7 mouse cellular contexts compared by ENCODE assay signal in genomic region chr3:88254268-88254926, GRCm38 (mm10). TPM values are rescaled to one million over a fixed set of nuclear protein-coding genes. Genes with fewer than 3 reads are reported as not detected.
DNase-seq lines count a peak whose midpoint lies in the region; ATAC-seq lines count a peak whose summit lies in the region.

TSS of gene Rhbg (minus strand) at chr3:88254709.

- no peaks in the 10 kb centered on the region for H3K36me3 ChIP-seq in embryonic facial prominence, embryonic 12.5 days
- no peaks in the 10 kb centered on the region for H3K36me3 ChIP-seq in hindbrain, embryonic 13.5 days
- H3K36me3 ChIP-seq in limb, embryonic 15.5 days = no peaks in the 10 kb centered on the region
- no peaks in the 10 kb centered on the region for H3K36me3 ChIP-seq in midbrain, embryonic 14.5 days (ENCODE audit: control insufficient read depth, insufficient read depth, low read length)

- ATAC-seq in embryonic facial prominence, embryonic 12.5 days (ENCODE audit: insufficient number of reproducible peaks, insufficient read depth, low FRiP score, low TSS enrichment) = no peak
- no peak for ATAC-seq in hindbrain, embryonic 13.5 days (ENCODE audit: low FRiP score)
- no peak for ATAC-seq in limb, embryonic 15.5 days (ENCODE audit: insufficient number of reproducible peaks, low FRiP score, low TSS enrichment, low read depth)
- no peak for ATAC-seq in midbrain, embryonic 14.5 days (ENCODE audit: low FRiP score, low TSS enrichment)

- 3% methylated on average over 34 of the region's 34 CpGs for WGBS in embryonic facial prominence, embryonic 12.5 days
- 2% methylated on average over 34 of the region's 34 CpGs for WGBS in hindbrain, embryonic 13.5 days
- WGBS in limb, embryonic 15.5 days = under 1% methylated on average over 33 of the region's 34 CpGs
- WGBS in midbrain, embryonic 14.5 days = 2% methylated on average over 34 of the region's 34 CpGs

- no peaks in the 10 kb centered on the region for H3K4me1 ChIP-seq in embryonic facial prominence, embryonic 12.5 days
- peaks cover 9% of the 10 kb centered on the region for H3K4me1 ChIP-seq in hindbrain, embryonic 13.5 days (replicated peaks)
- peaks cover 8% of the 10 kb centered on the region for H3K4me1 ChIP-seq in limb, embryonic 15.5 days
- peaks cover 5% of the 10 kb centered on the region; the same call in 1 of the 2 replicates for H3K4me1 ChIP-seq in midbrain, embryonic 14.5 days (ENCODE audit: control insufficient read depth, insufficient read depth, low read length)

- peak within 1 kb of the TSS; percentile 31 for H3K4me3 ChIP-seq in embryonic facial prominence, embryonic 12.5 days
- H3K4me3 ChIP-seq in hindbrain, embryonic 13.5 days = peak within 1 kb of the TSS; percentile 36
- H3K4me3 ChIP-seq in limb, embryonic 15.5 days = peak within 1 kb of the TSS; percentile 41
- peak within 1 kb of the TSS; percentile 32 for H3K4me3 ChIP-seq in midbrain, embryonic 14.5 days (replicated peaks; ENCODE audit: low read depth, low read length)

- peak within 1 kb of the TSS; percentile 39; the same call in 1 of the 2 replicates for H3K9ac ChIP-seq in embryonic facial prominence, embryonic 12.5 days
- peak within 1 kb of the TSS; percentile 69 for H3K9ac ChIP-seq in hindbrain, embryonic 13.5 days
- peak within 1 kb of the TSS; percentile 29; the same call in 1 of the 2 replicates for H3K9ac ChIP-seq in limb, embryonic 15.5 days
- H3K9ac ChIP-seq in midbrain, embryonic 14.5 days (replicated peaks; ENCODE audit: low read length) = peak within 1 kb of the TSS; percentile 30

- H3K4me2 ChIP-seq in embryonic facial prominence, embryonic 12.5 days (replicated peaks) = peak within 1 kb of the TSS; percentile 57
- H3K4me2 ChIP-seq in hindbrain, embryonic 13.5 days = peak within 1 kb of the TSS; percentile 65
- peak within 1 kb of the TSS; percentile 61 for H3K4me2 ChIP-seq in limb, embryonic 15.5 days
- peak within 1 kb of the TSS; percentile 56 for H3K4me2 ChIP-seq in midbrain, embryonic 14.5 days (ENCODE audit: low read length)

- no peak within 1 kb of the TSS for H3K27ac ChIP-seq in embryonic facial prominence, embryonic 12.5 days
- no peak within 1 kb of the TSS for H3K27ac ChIP-seq in hindbrain, embryonic 13.5 days
- no peak within 1 kb of the TSS for H3K27ac ChIP-seq in limb, embryonic 15.5 days
- H3K27ac ChIP-seq in midbrain, embryonic 14.5 days (replicated peaks; ENCODE audit: low read depth, low read length) = no peak within 1 kb of the TSS

- H3K27me3 ChIP-seq in embryonic facial prominence, embryonic 12.5 days = peaks cover 43% of the 10 kb centered on the region
- H3K27me3 ChIP-seq in hindbrain, embryonic 13.5 days = peaks cover 42% of the 10 kb centered on the region
- peaks cover 42% of the 10 kb centered on the region for H3K27me3 ChIP-seq in limb, embryonic 15.5 days
- H3K27me3 ChIP-seq in midbrain, embryonic 14.5 days (ENCODE audit: control insufficient read depth, insufficient read depth, low read length) = peaks cover 17% of the 10 kb centered on the region; the same call in 1 of the 2 replicates

- no peaks in the 10 kb centered on the region for H3K9me3 ChIP-seq in embryonic facial prominence, embryonic 12.5 days
- no peaks in the 10 kb centered on the region for H3K9me3 ChIP-seq in hindbrain, embryonic 13.5 days
- no peaks in the 10 kb centered on the region for H3K9me3 ChIP-seq in limb, embryonic 15.5 days
- H3K9me3 ChIP-seq in midbrain, embryonic 14.5 days (ENCODE audit: control insufficient read depth, low read length) = no peaks in the 10 kb centered on the region

- peak; percentile 24 for DNase-seq in CD4-positive helper T cell, adult 2 months (ENCODE audit: low read depth, low spot score)
- peak; percentile 60 for DNase-seq in R1 (ENCODE audit: low read depth, low spot score)
- no peak for DNase-seq in midbrain, embryonic 14.5 days
- DNase-seq in right cerebral cortex, postnatal 4 days = no peak

RNA-seq across cellular contexts. Expression of gene Rhbg, which starts in this region (rescaled TPM):
- 0.64 and 1.3 TPM in 2 replicates for polyA plus RNA-seq in embryonic facial prominence, embryonic 12.5 days (2016; fragmentation: Nextera tagmentation; extraction: Ambion mirVana)
- 0.22 and 0.32 TPM in 2 replicates for polyA plus RNA-seq in hindbrain, embryonic 13.5 days (2015; fragmentation: Nextera tagmentation; extraction: Ambion mirVana)
- polyA plus RNA-seq in limb, embryonic 15.5 days (2015; fragmentation: Nextera tagmentation; extraction: Ambion mirVana) = 24.1 and 25.6 TPM in 2 replicates
- polyA plus RNA-seq in midbrain, embryonic 14.5 days (2014; fragmentation: Nextera tagmentation; extraction: Ambion mirVana) = 0.21 and 0.22 TPM in 2 replicates

Comparison
In these comparisons a context has a peak if more than half of its experiments do, and no peak if none do; other contexts are left out.
1. RNA of gene Rhbg (polyA plus RNA-seq): 24.1 to 25.6 TPM in limb, embryonic 15.5 days; 0.64 to 1.3 TPM in embryonic facial prominence, embryonic 12.5 days, 0.22 to 0.32 TPM in hindbrain, embryonic 13.5 days and 0.21 to 0.22 TPM in midbrain, embryonic 14.5 days; every median in the first group is over 10 times any median in the second.
2. DNase-seq: peak in CD4-positive helper T cell, adult 2 months (single experiment) and R1 (single experiment); none in midbrain, embryonic 14.5 days (single experiment) and right cerebral cortex, postnatal 4 days (single experiment).
3. Peak in every context shown above with its lines, with median percentiles within 50 percentile points of each other: H3K4me2 ChIP-seq, H3K4me3 ChIP-seq and H3K9ac ChIP-seq.